Mouse (Mus musculus) midbrain, embryonic 16.5 days (tissue): ENCODE data around the gene Uqcr10. TPM values are rescaled to one million over a fixed set of nuclear protein-coding genes. Genes with fewer than 3 reads are reported as not detected.

Experiments
- ATAC-seq: fragments of 200-750 bp; cut with Nextera tagmentation; 2 replicates; pipeline ENCODE4 v1.8.0; 2017; ENCODE audit warnings: moderate TSS enrichment
- H3K27ac ChIP-seq: fragments of 300-500 bp; sonication (generic); 2 replicates; pipeline ENCODE4 v1.5.1; 2014; ENCODE audit warnings: mild to moderate bottlenecking, low read length, mixed read lengths
- H3K27me3 ChIP-seq: fragments of 300-500 bp; sonication (generic); 2 replicates; pipeline ENCODE4 v1.6.1; 2014; ENCODE audit warnings: low read depth, low read length, mixed read lengths; ENCODE audit not compliant: control insufficient read depth, insufficient read depth
- H3K36me3 ChIP-seq: fragments of 300-500 bp; sonication (generic); 2 replicates; pipeline ENCODE4 v1.6.1; 2014; ENCODE audit warnings: mild to moderate bottlenecking, low read length, moderate library complexity, mixed read lengths; ENCODE audit not compliant: control insufficient read depth, insufficient read depth
- H3K4me1 ChIP-seq: fragments of 300-500 bp; sonication (generic); 2 replicates; pipeline ENCODE4 v1.6.1; 2014; ENCODE audit warnings: mild to moderate bottlenecking, low read length, mixed read lengths; ENCODE audit not compliant: control insufficient read depth, insufficient read depth
- H3K4me2 ChIP-seq: fragments of 300-500 bp; sonication (generic); 2 replicates; pipeline ENCODE4 v1.6.1; 2014; ENCODE audit warnings: mild to moderate bottlenecking, low read length, mixed read lengths
- H3K4me3 ChIP-seq: fragments of 300-500 bp; sonication (generic); 2 replicates; pipeline ENCODE4 v1.5.1; 2014; ENCODE audit warnings: low read depth, mild to moderate bottlenecking, low read length, moderate library complexity, mixed read lengths
- H3K9ac ChIP-seq: fragments of 300-500 bp; sonication (generic); 2 replicates; pipeline ENCODE4 v1.6.1; 2014; ENCODE audit warnings: low read depth, low read length, mixed read lengths
- H3K9me3 ChIP-seq: fragments of 300-500 bp; sonication (generic); replicated peaks from 2 replicates; pipeline ENCODE4 v1.6.1; 2014; ENCODE audit warnings: mild to moderate bottlenecking, low read length, mixed read lengths; ENCODE audit not compliant: control insufficient read depth, poor library complexity, severe bottlenecking
- WGBS: fragments of 180-500 bp; shearing (Covaris S2); extraction: QIAGEN DNeasy Blood & Tissue Kit; methylation state at CpG from one replicate; pipeline ENCODE4 v1.1.7; 2014; 5-methylcytosine and 5-hydroxymethylcytosine counted together
- polyA plus RNA-seq: library from polyadenylated mRNA; unstranded; fragments of >200 nt; fragmentation: Nextera tagmentation; extraction: Ambion mirVana; gene quantifications from 2 replicates; pipeline ENCODE4 v1.2.1, GENCODE M21; 2015

Gene Uqcr10
- polyA plus RNA-seq, 1 experiment from 2014 or later, result 569 TPM

GRCm38 (mm10) chr11:4685510-4685909 lies 18.6 kb downstream of the Uqcr10 start:
- H3K4me3 ChIP-seq, result no peak overlapping the region
- H3K27me3 ChIP-seq, result no peaks in the 10 kb centered on the region
- H3K9ac ChIP-seq, result no peak overlapping the region
- peaks cover 14% of the 10 kb centered on the region for H3K36me3 ChIP-seq
- 83% methylated on average over 5 of the region's 5 CpGs for WGBS
- no peaks in the 10 kb centered on the region; the same call in 1 of the 2 replicates for H3K4me1 ChIP-seq
- H3K27ac ChIP-seq, result no peak overlapping the region
- no peaks in the 10 kb centered on the region for H3K9me3 ChIP-seq
- ATAC-seq, result no peak
- no peak overlapping the region for H3K4me2 ChIP-seq

GRCm38 (mm10) chr11:4685071-4685470 lies 19.1 kb downstream of the Uqcr10 start:
- peaks cover 14% of the 10 kb centered on the region for H3K36me3 ChIP-seq
- H3K9ac ChIP-seq, result no peak overlapping the region
- H3K4me2 ChIP-seq, result no peak overlapping the region
- no peaks in the 10 kb centered on the region; the same call in 1 of the 2 replicates for H3K4me1 ChIP-seq
- H3K27me3 ChIP-seq, result no peaks in the 10 kb centered on the region
- H3K9me3 ChIP-seq, result no peaks in the 10 kb centered on the region
- no peak for ATAC-seq
- H3K27ac ChIP-seq, result no peak overlapping the region
- 77% methylated on average over 4 of the region's 4 CpGs for WGBS
- no peak overlapping the region for H3K4me3 ChIP-seq

GRCm38 (mm10) chr11:4684186-4684585 lies 20.0 kb downstream of the Uqcr10 start:
- no peak overlapping the region for H3K9ac ChIP-seq
- no peaks in the 10 kb centered on the region for H3K9me3 ChIP-seq
- H3K27ac ChIP-seq, result no peak overlapping the region
- no peak overlapping the region for H3K4me2 ChIP-seq
- no peak overlapping the region for H3K4me3 ChIP-seq
- H3K36me3 ChIP-seq, result peaks cover 14% of the 10 kb centered on the region
- 76% methylated on average over 6 of the region's 6 CpGs for WGBS
- no peaks in the 10 kb centered on the region for H3K27me3 ChIP-seq
- no peak for ATAC-seq
- no peaks in the 10 kb centered on the region; the same call in 1 of the 2 replicates for H3K4me1 ChIP-seq

- no peak overlapping the region for H3K4me3 ChIP-seq
- no peak overlapping the region for H3K9ac ChIP-seq
- 95% methylated on average over 6 of the region's 6 CpGs for WGBS
- no peaks in the 10 kb centered on the region; the same call in 1 of the 2 replicates for H3K4me1 ChIP-seq
- peaks cover 14% of the 10 kb centered on the region for H3K36me3 ChIP-seq
- H3K27me3 ChIP-seq, result no peaks in the 10 kb centered on the region
- no peak overlapping the region for H3K27ac ChIP-seq
- H3K9me3 ChIP-seq, result no peaks in the 10 kb centered on the region
- no peak for ATAC-seq
- no peak overlapping the region for H3K4me2 ChIP-seq
Measured at GRCm38 (mm10) chr11:4683516-4683915, 20.6 kb downstream of the Uqcr10 start.

- H3K36me3 ChIP-seq, result peaks cover 18% of the 10 kb centered on the region
- H3K9me3 ChIP-seq, result no peaks in the 10 kb centered on the region
- no peak overlapping the region for H3K4me3 ChIP-seq
- H3K27ac ChIP-seq, result no peak overlapping the region
- no peak; the same call in 1 of the 2 replicates for ATAC-seq
- WGBS, result 31% methylated on average over 3 of the region's 3 CpGs
- H3K27me3 ChIP-seq, result no peaks in the 10 kb centered on the region
- no peak overlapping the region for H3K4me2 ChIP-seq
- H3K9ac ChIP-seq, result no peak overlapping the region
- H3K4me1 ChIP-seq, result no peaks in the 10 kb centered on the region; the same call in 1 of the 2 replicates
Measured at GRCm38 (mm10) chr11:4680126-4680525, 24.0 kb downstream of the Uqcr10 start.

GRCm38 (mm10) chr11:4679441-4679832 lies 24.7 kb downstream of the Uqcr10 start:
- Histone ChIP-seq H3K36me3 (peaks cover 15% of the 10 kb centered on the region), H3K4me1 (no peaks in the 10 kb centered on the region), H3K27ac (no peak overlapping the region), H3K4me3 (no peak overlapping the region), H3K9me3 (no peaks in the 10 kb centered on the region), H3K4me2 (no peak overlapping the region), H3K27me3 (no peaks in the 10 kb centered on the region), H3K9ac (no peak overlapping the region)
- WGBS, result 92% methylated on average over 12 of the region's 12 CpGs
- no peak for ATAC-seq

GRCm38 (mm10) chr11:4678700-4679440 lies 25.3 kb downstream of the Uqcr10 start:
- 78% methylated on average over 13 of the region's 13 CpGs for WGBS
- H3K9me3 ChIP-seq, result no peaks in the 10 kb centered on the region
- no peak for ATAC-seq
- no peaks in the 10 kb centered on the region for H3K4me1 ChIP-seq
- no peak overlapping the region for H3K27ac ChIP-seq
- no peak overlapping the region for H3K4me3 ChIP-seq
- H3K36me3 ChIP-seq, result peaks cover 15% of the 10 kb centered on the region
- no peaks in the 10 kb centered on the region for H3K27me3 ChIP-seq
- no peak overlapping the region for H3K9ac ChIP-seq
- no peak overlapping the region for H3K4me2 ChIP-seq

- Histone ChIP-seq H3K4me3 (no peak overlapping the region), H3K27me3 (no peaks in the 10 kb centered on the region), H3K4me2 (no peak overlapping the region), H3K36me3 (peaks cover 18% of the 10 kb centered on the region), H3K4me1 (no peaks in the 10 kb centered on the region), H3K9me3 (no peaks in the 10 kb centered on the region), H3K9ac (no peak overlapping the region), H3K27ac (no peak overlapping the region)
- WGBS, result 93% methylated on average over 7 of the region's 7 CpGs
- ATAC-seq, result no peak
Measured at GRCm38 (mm10) chr11:4677250-4677872, 26.8 kb downstream of the Uqcr10 start.

GRCm38 (mm10) chr11:4675693-4676092 lies 28.4 kb downstream of the Uqcr10 start:
- Histone ChIP-seq H3K36me3 (peaks cover 20% of the 10 kb centered on the region), H3K27me3 (no peaks in the 10 kb centered on the region), H3K9ac (no peak overlapping the region), H3K27ac (no peak overlapping the region), H3K9me3 (no peaks in the 10 kb centered on the region), H3K4me1 (no peaks in the 10 kb centered on the region), H3K4me3 (no peak overlapping the region), H3K4me2 (no peak overlapping the region)
- WGBS, result 92% methylated on average over 6 of the region's 6 CpGs
- ATAC-seq, result no peak
